Mouse (Mus musculus) hindbrain, embryonic 14.5 days (tissue): Measurements from ENCODE around the gene Mpdu1. TPM values are rescaled to one million over a fixed set of nuclear protein-coding genes. Genes with fewer than 3 reads are reported as not detected.

Source experiments
- ATAC-seq: fragments of 200-750 bp; cut with Nextera tagmentation; 2 replicates; pipeline ENCODE4 v1.8.0; 2017; ENCODE audit warnings: moderate number of reproducible peaks, mild to moderate bottlenecking, moderate TSS enrichment, moderate library complexity; ENCODE audit not compliant: low FRiP score
- DNase-seq: peaks from one replicate; pipeline ENCODE4 v3.0.0-alpha.2; 2015; ENCODE audit warnings: low spot score
- H3K27ac ChIP-seq: fragments of 300-500 bp; sonication (generic); 2 replicates; pipeline ENCODE4 v1.5.1; 2014; ENCODE audit warnings: mild to moderate bottlenecking, moderate library complexity
- H3K27me3 ChIP-seq: fragments of 300-500 bp; sonication (generic); 2 replicates; pipeline ENCODE4 v1.6.1; 2014; ENCODE audit warnings: mild to moderate bottlenecking, low read length, mixed read lengths; ENCODE audit not compliant: control insufficient read depth, insufficient read depth
- H3K36me3 ChIP-seq: fragments of 300-500 bp; sonication (generic); replicated peaks from 2 replicates; pipeline ENCODE4 v1.6.1; 2014; ENCODE audit not compliant: control insufficient read depth, insufficient read depth
- H3K4me1 ChIP-seq: fragments of 300-500 bp; sonication (generic); replicated peaks from 2 replicates; pipeline ENCODE4 v1.6.1; 2014; ENCODE audit warnings: antibody characterized with exemption, low read length, mixed read lengths; ENCODE audit not compliant: control insufficient read depth, insufficient read depth
- H3K4me2 ChIP-seq: fragments of 300-500 bp; sonication (generic); replicated peaks from 2 replicates; pipeline ENCODE4 v1.6.1; 2014; ENCODE audit warnings: mild to moderate bottlenecking, moderate library complexity
- H3K4me3 ChIP-seq: fragments of 300-500 bp; sonication (generic); replicated peaks from 2 replicates; pipeline ENCODE4 v1.5.1; 2014; ENCODE audit warnings: mild to moderate bottlenecking, low read length
- H3K9ac ChIP-seq: fragments of 300-500 bp; sonication (generic); 2 replicates; pipeline ENCODE4 v1.6.1; 2014
- H3K9me3 ChIP-seq: fragments of 300-500 bp; sonication (generic); 2 replicates; pipeline ENCODE4 v1.6.1; 2016; ENCODE audit warnings: low read length; ENCODE audit not compliant: control insufficient read depth
- WGBS: fragments of 180-500 bp; shearing (Covaris S2); extraction: QIAGEN DNeasy Blood & Tissue Kit; methylation state at CpG from one replicate; pipeline ENCODE4 v1.1.7; 2014; 5-methylcytosine and 5-hydroxymethylcytosine counted together
- polyA plus RNA-seq: library from polyadenylated mRNA; unstranded; fragments of >200 nt; fragmentation: Nextera tagmentation; extraction: Ambion mirVana; gene quantifications from 2 replicates; pipeline ENCODE4 v1.2.1, GENCODE M21; 2014

The Mpdu1 gene
- polyA plus RNA-seq: 47.4 and 63.7 TPM in 2 replicates

DNA sequence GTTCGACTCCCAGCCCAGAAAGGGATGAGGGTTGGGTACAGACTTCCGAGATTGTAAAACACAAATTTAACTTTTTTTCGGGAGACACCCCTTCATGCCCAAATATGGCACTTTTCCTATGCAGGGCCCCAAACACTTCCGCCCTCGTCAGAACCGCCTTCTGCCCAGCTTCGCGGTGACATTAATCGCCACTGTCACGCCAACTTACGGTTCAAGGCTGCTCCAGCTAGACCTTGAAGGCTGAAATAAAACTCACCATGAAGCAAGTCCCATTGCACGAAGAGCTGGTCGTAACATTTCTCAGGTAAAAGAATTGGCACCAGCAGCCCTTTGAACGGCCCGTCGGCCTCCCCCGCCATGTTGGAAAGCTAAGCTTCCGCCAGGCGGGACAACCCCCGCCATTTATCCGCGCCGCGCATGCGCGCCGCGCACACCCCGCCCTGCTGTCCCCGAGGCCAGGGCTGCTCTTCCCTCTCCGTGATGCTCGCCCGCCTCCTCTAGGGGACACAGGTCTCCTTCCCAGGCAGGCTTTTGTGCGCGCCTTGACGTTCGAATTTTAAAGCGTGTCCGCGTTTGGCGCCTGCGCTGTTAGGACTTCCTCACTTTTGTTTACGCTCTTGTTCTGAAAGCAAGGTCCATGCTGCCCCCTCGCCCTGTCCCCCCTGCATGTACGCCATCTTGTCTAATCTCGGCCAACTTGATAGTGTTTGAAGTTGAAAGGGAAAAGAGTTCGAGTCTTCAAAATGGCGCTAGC is at the start of gene Mpdu1:
Gene Mpdu1 (minus strand): TSS at position 430 of the 754 bp plus-strand sequence.
- Histone ChIP-seq H3K27ac (peak within 1 kb of the TSS; percentile 93), H3K36me3 (peaks cover 65% of the 10 kb centered on the region), H3K9me3 (no peaks in the 10 kb centered on the region), H3K27me3 (no peaks in the 10 kb centered on the region), H3K4me2 (peak within 1 kb of the TSS; percentile 58), H3K4me1 (peaks cover 14% of the 10 kb centered on the region), H3K9ac (peak within 1 kb of the TSS; percentile 65), H3K4me3 (peak within 1 kb of the TSS; percentile 51)
- under 1% methylated on average over 48 of the region's 48 CpGs for WGBS
- ATAC-seq (peak; percentile 95), DNase-seq (peak; percentile 96)

- Histone ChIP-seq H3K9ac (no peak overlapping the region), H3K36me3 (no peaks in the 10 kb centered on the region), H3K4me2 (no peak overlapping the region), H3K9me3 (no peaks in the 10 kb centered on the region), H3K27me3 (no peaks in the 10 kb centered on the region), H3K27ac (no peak overlapping the region), H3K4me1 (no peaks in the 10 kb centered on the region), H3K4me3 (no peak overlapping the region)
- ATAC-seq (no peak), DNase-seq (no peak)
- whole genome bisulfite sequencing: 91% methylated on average over 2 of the region's 2 CpGs
These were observed 48.6 kb upstream of the Mpdu1 start for GRCm38 (mm10) chr11:69711082-69711481.

GRCm38 (mm10) chr11:69710470-69710869 is 48.0 kb upstream of the Mpdu1 start:
- H3K27me3 ChIP-seq: no peaks in the 10 kb centered on the region
- H3K4me3 ChIP-seq: no peak overlapping the region
- DNase-seq (no peak), ATAC-seq (no peak)
- no peak overlapping the region for H3K4me2 ChIP-seq
- no peak overlapping the region for H3K27ac ChIP-seq
- H3K9ac ChIP-seq: no peak overlapping the region
- no peaks in the 10 kb centered on the region for H3K9me3 ChIP-seq
- 71% methylated on average over 3 of the region's 3 CpGs for WGBS
- H3K36me3 ChIP-seq: no peaks in the 10 kb centered on the region
- no peaks in the 10 kb centered on the region for H3K4me1 ChIP-seq

GRCm38 (mm10) chr11:69709554-69710446 is 47.4 kb upstream of the Mpdu1 start:
- no peak overlapping the region for H3K27ac ChIP-seq
- H3K9ac ChIP-seq: no peak overlapping the region
- H3K9me3 ChIP-seq: no peaks in the 10 kb centered on the region
- ATAC-seq (no peak), DNase-seq (no peak)
- H3K27me3 ChIP-seq: no peaks in the 10 kb centered on the region
- WGBS: 63% methylated on average over 11 of the region's 11 CpGs
- H3K4me3 ChIP-seq: no peak overlapping the region
- no peaks in the 10 kb centered on the region for H3K36me3 ChIP-seq
- H3K4me2 ChIP-seq: no peak overlapping the region
- no peaks in the 10 kb centered on the region for H3K4me1 ChIP-seq

- 87% methylated on average over 3 of the region's 3 CpGs for WGBS
- Histone ChIP-seq H3K4me1 (no peaks in the 10 kb centered on the region), H3K27me3 (no peaks in the 10 kb centered on the region), H3K27ac (no peak overlapping the region), H3K9me3 (no peaks in the 10 kb centered on the region), H3K4me3 (no peak overlapping the region), H3K4me2 (no peak overlapping the region), H3K36me3 (no peaks in the 10 kb centered on the region), H3K9ac (no peak overlapping the region)
- ATAC-seq (no peak), DNase-seq (no peak)
These were observed 46.3 kb upstream of the Mpdu1 start for GRCm38 (mm10) chr11:69708614-69709265.

DNA sequence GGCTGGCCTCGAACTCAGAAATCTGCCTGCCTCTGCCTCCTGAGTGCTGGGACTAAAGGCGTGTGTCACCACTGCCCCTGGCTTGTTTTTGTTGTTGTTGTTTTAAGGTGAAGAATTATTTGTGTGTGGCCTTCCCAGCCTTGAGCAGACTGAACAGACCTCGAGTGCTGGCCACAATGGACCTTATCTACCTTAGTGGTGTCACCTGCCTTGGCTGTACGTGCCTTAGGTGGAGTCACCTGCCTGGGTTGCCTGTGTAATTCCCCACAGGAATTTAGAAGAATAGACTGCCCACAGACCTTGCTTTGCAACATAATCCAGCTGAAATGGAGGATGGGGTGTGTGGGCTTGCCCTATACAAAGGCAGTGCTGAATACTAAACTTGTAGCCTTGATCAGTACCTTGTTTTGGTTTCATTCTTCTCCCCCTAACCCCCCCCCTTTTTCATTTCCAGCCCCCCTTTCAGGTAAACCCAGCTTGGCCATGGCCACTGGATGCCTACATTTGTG is 45.5 kb upstream of the Mpdu1 start:
- no peak overlapping the region for H3K27ac ChIP-seq
- H3K4me2 ChIP-seq: no peak overlapping the region
- H3K36me3 ChIP-seq: no peaks in the 10 kb centered on the region
- H3K9ac ChIP-seq: no peak overlapping the region
- no peak for DNase-seq
- no peaks in the 10 kb centered on the region for H3K9me3 ChIP-seq
- no peaks in the 10 kb centered on the region for H3K27me3 ChIP-seq
- H3K4me1 ChIP-seq: no peaks in the 10 kb centered on the region
- no peak overlapping the region for H3K4me3 ChIP-seq
- ATAC-seq: no peak
- 88% methylated on average over 4 of the region's 4 CpGs for WGBS

- 92% methylated on average over 4 of the region's 4 CpGs for WGBS
- ATAC-seq: no peak
- no peak overlapping the region for H3K4me3 ChIP-seq
- no peak overlapping the region for H3K4me2 ChIP-seq
- H3K4me1 ChIP-seq: no peaks in the 10 kb centered on the region
- no peaks in the 10 kb centered on the region for H3K27me3 ChIP-seq
- no peak for DNase-seq
- no peak overlapping the region for H3K27ac ChIP-seq
- no peak overlapping the region for H3K9ac ChIP-seq
- no peaks in the 10 kb centered on the region for H3K36me3 ChIP-seq
- no peaks in the 10 kb centered on the region for H3K9me3 ChIP-seq
These were observed 45.0 kb upstream of the Mpdu1 start for GRCm38 (mm10) chr11:69707480-69707847.

DNA sequence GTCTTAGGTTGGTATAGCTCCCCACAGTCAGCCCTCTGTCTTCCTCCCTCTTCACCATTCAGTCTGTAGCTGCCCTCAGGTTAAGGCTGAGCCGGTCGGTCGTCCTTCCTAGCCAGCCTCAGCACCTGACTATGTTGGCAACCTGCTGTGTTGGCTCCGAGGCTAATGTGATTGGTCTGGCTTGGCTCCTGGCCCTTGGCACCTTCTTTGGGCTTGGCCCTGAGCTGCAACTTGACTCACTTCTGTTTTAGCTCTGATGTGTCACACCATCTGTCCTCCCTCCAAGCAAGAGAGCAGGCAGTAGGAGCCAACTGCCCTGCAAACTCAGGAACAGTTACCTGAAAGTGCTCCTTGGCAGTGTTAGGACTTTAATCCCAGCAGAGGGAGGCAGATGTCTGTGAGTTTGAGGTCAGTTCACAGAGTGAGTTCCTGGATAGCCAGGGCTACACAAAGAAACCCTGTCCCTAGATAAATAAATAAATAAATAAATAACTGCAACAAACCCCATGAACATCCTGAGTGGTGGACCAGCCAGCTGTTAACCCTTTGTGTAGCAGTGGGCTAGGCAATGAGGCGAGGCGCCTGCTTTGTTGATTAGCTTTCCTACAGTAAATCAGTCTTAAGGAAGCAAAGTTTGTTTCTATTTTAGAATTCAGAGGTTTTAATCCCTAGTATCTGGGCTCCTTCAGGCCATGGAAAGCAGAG is 44.5 kb upstream of the Mpdu1 start:
- Histone ChIP-seq H3K27ac (no peak overlapping the region), H3K4me2 (no peak overlapping the region), H3K9ac (no peak overlapping the region), H3K36me3 (no peaks in the 10 kb centered on the region), H3K9me3 (no peaks in the 10 kb centered on the region), H3K4me1 (no peaks in the 10 kb centered on the region), H3K27me3 (no peaks in the 10 kb centered on the region), H3K4me3 (no peak overlapping the region)
- no peak for DNase-seq
- WGBS: 50% methylated on average over 6 of the region's 6 CpGs
- ATAC-seq: no peak
